Comparison of ENCODE assay signal across 12 mouse cellular contexts in genomic region chr8:111693261-111693741, GRCm38 (mm10). TPM values are rescaled to one million over a fixed set of nuclear protein-coding genes. Genes with fewer than 3 reads are reported as not detected.
DNase-seq lines count a peak whose midpoint lies in the region; ATAC-seq and TF ChIP-seq lines count a peak whose summit lies in the region.
"Had no signal": no experiment of that assay in that cellular context is flagged by ENCODE, and none has a peak within 500 bp of the region (broad histone marks: within the 10 kb centered on the region; RNA-seq: fewer than 3 reads in every experiment).

No protein-coding gene starts in this region.

- no peak for TF ChIP-seq CTCF in lung, embryonic 14.5 days (IDR thresholded peaks at IDR 0.05; ENCODE audit: low read depth)

- no peak overlapping the region for H3K4me3 ChIP-seq in lung, embryonic 14.5 days (ENCODE audit: low read depth, low read length)
- no peak overlapping the region for H3K4me3 ChIP-seq in embryonic facial prominence, embryonic 12.5 days
- H3K4me3 ChIP-seq: hindbrain, embryonic 12.5 days had no signal

- H3K4me2 ChIP-seq in lung, embryonic 14.5 days: no peak overlapping the region
- no peak overlapping the region for H3K4me2 ChIP-seq in embryonic facial prominence, embryonic 12.5 days (replicated peaks)
- H3K4me2 ChIP-seq: hindbrain, embryonic 12.5 days had no signal

- no peaks in the 10 kb centered on the region for H3K27me3 ChIP-seq in lung, embryonic 14.5 days (ENCODE audit: insufficient read depth, low read length)
- H3K27me3 ChIP-seq in embryonic facial prominence, embryonic 12.5 days: no peaks in the 10 kb centered on the region
- H3K27me3 ChIP-seq: hindbrain, embryonic 12.5 days had no signal

- no peaks in the 10 kb centered on the region for H3K36me3 ChIP-seq in lung, embryonic 14.5 days (ENCODE audit: insufficient read depth)
- H3K36me3 ChIP-seq in embryonic facial prominence, embryonic 12.5 days: no peaks in the 10 kb centered on the region
- H3K36me3 ChIP-seq: hindbrain, embryonic 12.5 days had no signal

- DNase-seq in lung, embryonic 14.5 days: peak; percentile 34
- no peak for DNase-seq in lung, postnatal 36 days
- peak; percentile 51 for DNase-seq in heart, postnatal 4 days
- DNase-seq in mesoderm, embryonic 11.5 days (ENCODE audit: low read depth, low spot score): peak; percentile 54
- no peak for DNase-seq in adrenal gland, postnatal 25 days
- DNase-seq in thymus, postnatal 14 days: no peak
- DNase-seq: cerebellum, adult 11-12 months had no signal

- H3K27ac ChIP-seq in lung, embryonic 14.5 days (ENCODE audit: low read depth): no peak overlapping the region
- H3K27ac ChIP-seq in embryonic facial prominence, embryonic 12.5 days: no peak overlapping the region
- H3K27ac ChIP-seq: hindbrain, embryonic 12.5 days; macrophage had no signal

- H3K4me1 ChIP-seq in lung, embryonic 14.5 days (ENCODE audit: insufficient read depth): no peaks in the 10 kb centered on the region; the same call in 1 of the 2 replicates
- H3K4me1 ChIP-seq in embryonic facial prominence, embryonic 12.5 days: no peaks in the 10 kb centered on the region
- H3K4me1 ChIP-seq: hindbrain, embryonic 12.5 days had no signal

- ATAC-seq in lung, embryonic 14.5 days (ENCODE audit: insufficient read depth): peak; percentile 62; the same call in 1 of the 2 replicates
- ATAC-seq in embryonic facial prominence, embryonic 12.5 days (ENCODE audit: insufficient number of reproducible peaks, insufficient read depth, low FRiP score, low TSS enrichment): 0 out of 2 replicates have a peak, but pooled peaks have one; percentile 67
- ATAC-seq: forebrain, embryonic 16.5 days had no signal

- no peak overlapping the region for H3K9ac ChIP-seq in lung, embryonic 14.5 days
- no peak overlapping the region for H3K9ac ChIP-seq in embryonic facial prominence, embryonic 12.5 days
- H3K9ac ChIP-seq: hindbrain, embryonic 12.5 days had no signal

- no peaks in the 10 kb centered on the region for H3K9me3 ChIP-seq in lung, embryonic 14.5 days (ENCODE audit: low read depth, low read length)
- no peaks in the 10 kb centered on the region for H3K9me3 ChIP-seq in embryonic facial prominence, embryonic 12.5 days
- H3K9me3 ChIP-seq: hindbrain, embryonic 12.5 days had no signal

- WGBS in lung, embryonic 14.5 days: 46% methylated on average over 6 of the region's 6 CpGs
- 47% methylated on average over 6 of the region's 6 CpGs for WGBS in embryonic facial prominence, embryonic 12.5 days

RNA-seq across cellular contexts. Expression of gene Ctrb1, which starts 2.5 kb away (rescaled TPM):
- not detected in 2 replicates for polyA plus RNA-seq in lung, embryonic 14.5 days (2014; fragmentation: Nextera tagmentation; extraction: Ambion mirVana)
- polyA plus RNA-seq in embryonic facial prominence, embryonic 12.5 days (2016; fragmentation: Nextera tagmentation; extraction: Ambion mirVana): not detected in 2 replicates
- total RNA-seq in heart, postnatal 4 days (2021): not detected
- total RNA-seq in adrenal gland, postnatal 25 days (2021): not detected in 2 replicates
- total RNA-seq: left cerebral cortex, postnatal 25 days had no signal
- polyA plus RNA-seq: forebrain, embryonic 16.5 days; hindbrain, embryonic 12.5 days; macrophage had no signal

RNA-seq across cellular contexts. Expression of gene Zfp1, which starts 50.1 kb away (rescaled TPM):
- 22.0 and 22.5 TPM in 2 replicates for polyA plus RNA-seq in lung, embryonic 14.5 days (2014; fragmentation: Nextera tagmentation; extraction: Ambion mirVana)
- 26.3 and 29.2 TPM in 2 replicates for polyA plus RNA-seq in embryonic facial prominence, embryonic 12.5 days (2016; fragmentation: Nextera tagmentation; extraction: Ambion mirVana)
- total RNA-seq in heart, postnatal 4 days (2021): 10 to 100 TPM; 10.1 to 10.5 TPM
- total RNA-seq in adrenal gland, postnatal 25 days (2021): 10.0 and 10.9 TPM in 2 replicates

RNA-seq across cellular contexts. Expression of gene Bcar1, which starts 50.3 kb away (rescaled TPM):
- 54.5 and 56.3 TPM in 2 replicates for polyA plus RNA-seq in lung, embryonic 14.5 days (2014; fragmentation: Nextera tagmentation; extraction: Ambion mirVana)
- 40.0 and 41.1 TPM in 2 replicates for polyA plus RNA-seq in embryonic facial prominence, embryonic 12.5 days (2016; fragmentation: Nextera tagmentation; extraction: Ambion mirVana)
- total RNA-seq in heart, postnatal 4 days (2021): 10 to 100 TPM; 62.7 to 65.0 TPM
- 64.5 and 70.0 TPM in 2 replicates for total RNA-seq in adrenal gland, postnatal 25 days (2021)

Comparison
In these comparisons a context has a peak if more than half of its experiments do, and no peak if none do; other contexts are left out.
1. DNase-seq: peak in lung, embryonic 14.5 days (single experiment), heart, postnatal 4 days (single experiment) and mesoderm, embryonic 11.5 days (single experiment); none in lung, postnatal 36 days (single experiment), adrenal gland, postnatal 25 days (single experiment) and thymus, postnatal 14 days (single experiment).